Mouse (Mus musculus) hindbrain, embryonic 16.5 days (tissue): Measurements from ENCODE around the gene Pbx1. TPM values are rescaled to one million over a fixed set of nuclear protein-coding genes. Genes with fewer than 3 reads are reported as not detected.

Experiments used
- ATAC-seq: fragments of 200-750 bp; cut with Nextera tagmentation; 2 replicates; pipeline ENCODE4 v1.8.0; 2017; ENCODE audit warnings: moderate TSS enrichment, moderate library complexity
- H3K27ac ChIP-seq: fragments of 300-500 bp; sonication (generic); 2 replicates; pipeline ENCODE4 v1.5.1; 2014; ENCODE audit warnings: low read depth, mild to moderate bottlenecking, control low read depth, low read length, moderate library complexity
- H3K27me3 ChIP-seq: fragments of 300-500 bp; sonication (generic); replicated peaks from 2 replicates; pipeline ENCODE4 v1.6.1; 2014; ENCODE audit warnings: low read length; ENCODE audit not compliant: control insufficient read depth, insufficient read depth
- H3K36me3 ChIP-seq: fragments of 300-500 bp; sonication (generic); 2 replicates; pipeline ENCODE4 v1.6.1; 2014; ENCODE audit warnings: mild to moderate bottlenecking, low read length, moderate library complexity, mixed read lengths; ENCODE audit not compliant: control insufficient read depth, insufficient read depth
- H3K4me1 ChIP-seq: fragments of 300-500 bp; sonication (generic); 2 replicates; pipeline ENCODE4 v1.6.1; 2014; ENCODE audit warnings: low read depth, low read length; ENCODE audit not compliant: control insufficient read depth, insufficient read depth
- H3K4me2 ChIP-seq: fragments of 300-500 bp; sonication (generic); 2 replicates; pipeline ENCODE4 v1.6.1; 2014; ENCODE audit warnings: mild to moderate bottlenecking, low read length, control low read depth, moderate library complexity
- H3K4me3 ChIP-seq: fragments of 300-500 bp; sonication (generic); 2 replicates; pipeline ENCODE4 v1.5.1; 2014; ENCODE audit warnings: mild to moderate bottlenecking, low read length, control low read depth, moderate library complexity
- H3K9ac ChIP-seq: fragments of 300-500 bp; sonication (generic); 2 replicates; pipeline ENCODE4 v1.6.1; 2014; ENCODE audit warnings: low read depth, mild to moderate bottlenecking, control low read depth, low read length, moderate library complexity
- H3K9me3 ChIP-seq: fragments of 300-500 bp; sonication (generic); 2 replicates; pipeline ENCODE4 v1.6.1; 2014; ENCODE audit warnings: mild to moderate bottlenecking, low read length, moderate library complexity; ENCODE audit not compliant: control insufficient read depth
- WGBS: fragments of 180-500 bp; shearing (Covaris S2); extraction: QIAGEN DNeasy Blood & Tissue Kit; methylation state at CpG from one replicate; pipeline ENCODE4 v1.1.7; 2014; 5-methylcytosine and 5-hydroxymethylcytosine counted together
- polyA plus RNA-seq: library from polyadenylated mRNA; unstranded; fragments of >200 nt; fragmentation: Nextera tagmentation; extraction: Ambion mirVana; gene quantifications from 2 replicates; pipeline ENCODE4 v1.2.1, GENCODE M21; 2015

Pbx1 gene
- polyA plus RNA-seq, 1 experiment from 2014 or later: 36.0 TPM

GRCm38 (mm10) chr1:168228756-168229526, 203.1 kb downstream of the Pbx1 start:
- Histone ChIP-seq H3K27me3 (no peaks in the 10 kb centered on the region), H3K9me3 (no peaks in the 10 kb centered on the region), H3K4me3 (no peak overlapping the region), H3K27ac (no peak overlapping the region), H3K4me1 (peaks cover 31% of the 10 kb centered on the region), H3K4me2 (no peak overlapping the region), H3K36me3 (no peaks in the 10 kb centered on the region), H3K9ac (no peak overlapping the region)
- 75% methylated on average over 6 of the region's 6 CpGs for WGBS
- no peak for ATAC-seq

- H3K4me3 ChIP-seq: no peak overlapping the region
- H3K9ac ChIP-seq: no peak overlapping the region
- H3K36me3 ChIP-seq: no peaks in the 10 kb centered on the region
- WGBS: 37% methylated on average over 6 of the region's 6 CpGs
- H3K9me3 ChIP-seq: no peaks in the 10 kb centered on the region
- no peak overlapping the region for H3K4me2 ChIP-seq
- ATAC-seq: peak; percentile 48
- H3K4me1 ChIP-seq: peaks cover 33% of the 10 kb centered on the region
- H3K27me3 ChIP-seq: no peaks in the 10 kb centered on the region
- no peak overlapping the region for H3K27ac ChIP-seq
Observed at GRCm38 (mm10) chr1:168226150-168226549, 205.9 kb downstream of the Pbx1 start.

GRCm38 (mm10) chr1:168225595-168226127, 206.4 kb downstream of the Pbx1 start:
- no peak overlapping the region for H3K4me3 ChIP-seq
- H3K4me1 ChIP-seq: peaks cover 33% of the 10 kb centered on the region
- no peaks in the 10 kb centered on the region for H3K27me3 ChIP-seq
- H3K36me3 ChIP-seq: no peaks in the 10 kb centered on the region
- ATAC-seq: peak; percentile 53
- 79% methylated on average over 7 of the region's 7 CpGs for WGBS
- H3K9ac ChIP-seq: no peak overlapping the region
- no peak overlapping the region for H3K27ac ChIP-seq
- no peak overlapping the region for H3K4me2 ChIP-seq
- H3K9me3 ChIP-seq: no peaks in the 10 kb centered on the region

GRCm38 (mm10) chr1:168224218-168224617, 207.9 kb downstream of the Pbx1 start:
- H3K36me3 ChIP-seq: no peaks in the 10 kb centered on the region
- H3K27ac ChIP-seq: no peak overlapping the region
- no peaks in the 10 kb centered on the region for H3K9me3 ChIP-seq
- no peak for ATAC-seq
- no peak overlapping the region for H3K4me3 ChIP-seq
- H3K27me3 ChIP-seq: no peaks in the 10 kb centered on the region
- peaks cover 29% of the 10 kb centered on the region for H3K4me1 ChIP-seq
- 80% methylated on average over 5 of the region's 5 CpGs for WGBS
- H3K4me2 ChIP-seq: no peak overlapping the region
- H3K9ac ChIP-seq: no peak overlapping the region

GRCm38 (mm10) chr1:168222794-168223193, 209.3 kb downstream of the Pbx1 start:
- WGBS: 94% methylated on average over 7 of the region's 7 CpGs
- H3K27ac ChIP-seq: no peak overlapping the region
- no peak overlapping the region for H3K9ac ChIP-seq
- H3K4me2 ChIP-seq: no peak overlapping the region
- no peak overlapping the region for H3K4me3 ChIP-seq
- H3K27me3 ChIP-seq: no peaks in the 10 kb centered on the region
- peaks cover 30% of the 10 kb centered on the region for H3K4me1 ChIP-seq
- H3K36me3 ChIP-seq: no peaks in the 10 kb centered on the region
- no peaks in the 10 kb centered on the region for H3K9me3 ChIP-seq
- ATAC-seq: no peak

GRCm38 (mm10) chr1:168221071-168221521, 211.0 kb downstream of the Pbx1 start:
- 29% methylated on average over 14 of the region's 14 CpGs for WGBS
- Histone ChIP-seq H3K27ac (0 out of 2 replicates have a peak overlapping the region, but pooled peaks have one; percentile 51), H3K9ac (peak overlapping the region; percentile 28; the same call in 1 of the 2 replicates)

GRCm38 (mm10) chr1:168215896-168216747, 215.9 kb downstream of the Pbx1 start:
- H3K36me3 ChIP-seq: no peaks in the 10 kb centered on the region
- WGBS: 39% methylated on average over 17 of the region's 17 CpGs
- H3K4me1 ChIP-seq: peaks cover 40% of the 10 kb centered on the region
- no peak overlapping the region; the same call in 1 of the 2 replicates for H3K27ac ChIP-seq
- no peaks in the 10 kb centered on the region for H3K9me3 ChIP-seq
- H3K9ac ChIP-seq: no peak overlapping the region
- H3K27me3 ChIP-seq: no peaks in the 10 kb centered on the region
- H3K4me2 ChIP-seq: no peak overlapping the region
- H3K4me3 ChIP-seq: no peak overlapping the region
- peak; percentile 50; the same call in 1 of the 2 replicates for ATAC-seq

More at GRCm38 (mm10) chr1:168221071-168221521, 211.0 kb downstream of the Pbx1 start:
- peak; percentile 31; the same call in 1 of the 2 replicates for ATAC-seq
- no peaks in the 10 kb centered on the region for H3K27me3 ChIP-seq
- no peaks in the 10 kb centered on the region for H3K36me3 ChIP-seq
- no peaks in the 10 kb centered on the region for H3K9me3 ChIP-seq
- H3K4me2 ChIP-seq: peak overlapping the region; percentile 51
- peaks cover 31% of the 10 kb centered on the region for H3K4me1 ChIP-seq
- H3K4me3 ChIP-seq: peak overlapping the region; percentile 8; the same call in 1 of the 2 replicates

- H3K27ac ChIP-seq: no peak overlapping the region; the same call in 1 of the 2 replicates
Observed at GRCm38 (mm10) chr1:168215468-168215867, 216.6 kb downstream of the Pbx1 start.

More at GRCm38 (mm10) chr1:168215468-168215867, 216.6 kb downstream of the Pbx1 start:
- 40% methylated on average over 6 of the region's 6 CpGs for WGBS
- Histone ChIP-seq H3K4me2 (no peak overlapping the region), H3K4me3 (no peak overlapping the region), H3K9me3 (no peaks in the 10 kb centered on the region), H3K27me3 (no peaks in the 10 kb centered on the region), H3K36me3 (no peaks in the 10 kb centered on the region), H3K9ac (no peak overlapping the region), H3K4me1 (peaks cover 33% of the 10 kb centered on the region)
- no peak for ATAC-seq
